Mouse (Mus musculus) midbrain, embryonic 12.5 days (tissue): Measurements from ENCODE around the gene 3830406C13Rik. TPM values are rescaled to one million over a fixed set of nuclear protein-coding genes. Genes with fewer than 3 reads are reported as not detected.
"Not testable (repeated sequence)": the region's sequence is repeated elsewhere in the genome, so short reads cannot be mapped to it uniquely, and the experiment has no call there.

ENCODE experiments used
- ATAC-seq: fragments of 200-750 bp; cut with Nextera tagmentation; 2 replicates; pipeline ENCODE4 v1.8.0; 2017; ENCODE audit warnings: low read depth, moderate TSS enrichment, moderate library complexity; ENCODE audit not compliant: low FRiP score
- H3K27ac ChIP-seq: fragments of 300-500 bp; sonication (generic); replicated peaks from 2 replicates; pipeline ENCODE4 v1.5.1; 2016; ENCODE audit warnings: mild to moderate bottlenecking
- H3K27me3 ChIP-seq: fragments of 300-500 bp; sonication (generic); 2 replicates; pipeline ENCODE4 v1.6.1; 2016; ENCODE audit warnings: mild to moderate bottlenecking
- H3K36me3 ChIP-seq: fragments of 300-500 bp; sonication (generic); 2 replicates; pipeline ENCODE4 v1.6.1; 2016
- H3K4me1 ChIP-seq: fragments of 300-500 bp; sonication (generic); 2 replicates; pipeline ENCODE4 v1.6.1; 2016
- H3K4me2 ChIP-seq: fragments of 300-500 bp; sonication (generic); replicated peaks from 2 replicates; pipeline ENCODE4 v1.6.1; 2016; ENCODE audit warnings: mild to moderate bottlenecking, moderate library complexity
- H3K4me3 ChIP-seq: fragments of 300-500 bp; sonication (generic); 2 replicates; pipeline ENCODE4 v1.5.1; 2016; ENCODE audit warnings: mild to moderate bottlenecking
- H3K9ac ChIP-seq: fragments of 300-500 bp; sonication (generic); replicated peaks from 2 replicates; pipeline ENCODE4 v1.6.1; 2016; ENCODE audit warnings: mild to moderate bottlenecking, moderate library complexity
- H3K9me3 ChIP-seq: fragments of 300-500 bp; sonication (generic); 2 replicates; pipeline ENCODE4 v1.6.1; 2016; ENCODE audit warnings: mild to moderate bottlenecking
- WGBS: fragments of 180-500 bp; shearing (Covaris S2); methylation state at CpG from one replicate; pipeline ENCODE4 v1.1.7; 2016; 5-methylcytosine and 5-hydroxymethylcytosine counted together
- polyA plus RNA-seq: library from polyadenylated mRNA; unstranded; fragments of >200 nt; fragmentation: Nextera tagmentation; extraction: Ambion mirVana; gene quantifications from 2 replicates; pipeline ENCODE4 v1.2.1, GENCODE M21; 2016

3830406C13Rik gene
- 27.9 and 29.7 TPM in 2 replicates for polyA plus RNA-seq

GRCm38 (mm10) chr14:12284141-12284912 lies at the start of gene 3830406C13Rik:
TSS of gene 3830406C13Rik (plus strand) at chr14:12284173.
- WGBS: under 1% methylated on average over 48 of the region's 48 CpGs
- no peaks in the 10 kb centered on the region for H3K36me3 ChIP-seq
- H3K4me1 ChIP-seq: no peaks in the 10 kb centered on the region
- H3K27me3 ChIP-seq: no peaks in the 10 kb centered on the region; the same call in 1 of the 2 replicates
- no peaks in the 10 kb centered on the region for H3K9me3 ChIP-seq
- peak within 1 kb of the TSS; percentile 85 for H3K9ac ChIP-seq
- ATAC-seq: peak; percentile 99
- peak within 1 kb of the TSS; percentile 68 for H3K4me3 ChIP-seq
- peak within 1 kb of the TSS; percentile 83 for H3K4me2 ChIP-seq
- H3K27ac ChIP-seq: peak within 1 kb of the TSS; percentile 79

GRCm38 (mm10) chr14:12243726-12244125 lies 40.2 kb upstream of the 3830406C13Rik start:
- Histone ChIP-seq H3K36me3 (peaks cover 3% of the 10 kb centered on the region; the same call in 1 of the 2 replicates), H3K4me3 (no peak overlapping the region), H3K27me3 (no peaks in the 10 kb centered on the region), H3K4me1 (peaks cover 8% of the 10 kb centered on the region; the same call in 1 of the 2 replicates), H3K27ac (no peak overlapping the region), H3K4me2 (no peak overlapping the region), H3K9ac (no peak overlapping the region), H3K9me3 (no peaks in the 10 kb centered on the region)
- WGBS: 86% methylated on average over 4 of the region's 4 CpGs
- no peak for ATAC-seq

DNA sequence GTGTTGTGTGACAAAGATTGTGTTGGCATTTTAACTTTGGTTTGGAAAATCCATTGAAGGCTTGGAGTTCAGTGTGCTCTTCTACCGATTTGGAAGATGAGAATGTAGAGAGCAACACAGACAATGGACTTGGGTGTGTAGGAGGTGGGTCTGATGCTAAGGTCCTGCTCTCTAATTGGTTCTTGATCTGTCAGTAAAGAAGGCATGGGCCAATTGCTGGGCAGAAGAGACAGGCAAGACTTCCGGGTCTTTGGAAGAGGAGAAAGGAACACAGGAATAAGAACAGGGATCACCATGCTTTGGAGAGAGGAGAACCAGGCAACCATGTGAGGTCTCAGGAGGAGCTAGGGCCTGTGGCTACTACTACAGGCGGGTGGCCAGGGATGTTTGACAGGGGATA lies 7.9 kb upstream of the 3830406C13Rik start:
- Histone ChIP-seq H3K9ac (no peak overlapping the region), H3K9me3 (no peaks in the 10 kb centered on the region), H3K27me3 (0 out of 2 replicates have a peak, but pooled peaks cover 2% of the 10 kb centered on the region), H3K4me3 (no peak overlapping the region), H3K27ac (no peak overlapping the region), H3K4me2 (no peak overlapping the region), H3K4me1 (no peaks in the 10 kb centered on the region), H3K36me3 (no peaks in the 10 kb centered on the region)
- no peak for ATAC-seq
- 74% methylated on average over 3 of the region's 3 CpGs for WGBS

- Histone ChIP-seq H3K4me3 (peak within 1 kb of the TSS; percentile 68), H3K27ac (peak within 1 kb of the TSS; percentile 79), H3K9me3 (no peaks in the 10 kb centered on the region), H3K4me2 (peak within 1 kb of the TSS; percentile 83), H3K9ac (peak within 1 kb of the TSS; percentile 85), H3K27me3 (peaks cover 2% of the 10 kb centered on the region; the same call in 1 of the 2 replicates), H3K36me3 (no peaks in the 10 kb centered on the region), H3K4me1 (no peaks in the 10 kb centered on the region)
- WGBS: 72% methylated on average over 6 of the region's 6 CpGs
- ATAC-seq: peak; percentile 61
Measured at GRCm38 (mm10) chr14:12283641-12284040, 332 bp upstream of the 3830406C13Rik start, which contains the start of gene Gm49355. TSS of gene Gm49355 (plus strand) at chr14:12283976.

GRCm38 (mm10) chr14:12289747-12290146 lies 5.8 kb downstream of the 3830406C13Rik start:
- not testable (repeated sequence) for ATAC-seq, H3K27me3 ChIP-seq, H3K27ac ChIP-seq, H3K4me1 ChIP-seq, H3K4me3 ChIP-seq, H3K36me3 ChIP-seq, H3K9me3 ChIP-seq, H3K9ac ChIP-seq, H3K4me2 ChIP-seq

DNA sequence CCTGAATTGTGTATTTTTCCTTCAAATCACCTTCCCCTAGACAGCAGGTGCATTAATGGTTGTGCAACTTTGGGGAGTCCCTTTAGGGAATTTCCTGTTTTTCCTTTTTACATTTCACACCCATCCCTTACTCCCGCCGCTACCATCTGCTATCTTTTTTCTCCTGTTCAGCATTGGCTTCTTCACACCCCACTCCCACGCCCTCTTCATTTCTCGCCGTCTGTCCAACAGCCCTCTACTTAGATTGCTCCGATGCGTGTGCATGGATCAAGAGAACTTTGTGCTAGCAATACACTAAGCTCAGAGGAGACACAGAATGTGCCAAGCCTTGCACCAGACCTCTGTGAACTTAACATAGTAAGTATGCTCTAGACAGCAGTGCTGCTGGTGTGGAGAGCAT lies 12.4 kb downstream of the 3830406C13Rik start:
- no peak for ATAC-seq
- Histone ChIP-seq H3K4me1 (peaks cover 6% of the 10 kb centered on the region), H3K9ac (no peak overlapping the region), H3K4me3 (no peak overlapping the region), H3K9me3 (no peaks in the 10 kb centered on the region), H3K4me2 (no peak overlapping the region), H3K36me3 (no peaks in the 10 kb centered on the region), H3K27ac (no peak overlapping the region), H3K27me3 (no peaks in the 10 kb centered on the region)
- 94% methylated on average over 7 of the region's 7 CpGs for WGBS

- no peak overlapping the region for H3K9ac ChIP-seq
- H3K9me3 ChIP-seq: no peaks in the 10 kb centered on the region
- no peak overlapping the region for H3K4me3 ChIP-seq
- H3K27ac ChIP-seq: no peak overlapping the region
- H3K4me1 ChIP-seq: peaks cover 6% of the 10 kb centered on the region
- H3K36me3 ChIP-seq: no peaks in the 10 kb centered on the region
- no peaks in the 10 kb centered on the region for H3K27me3 ChIP-seq
- no peak for ATAC-seq
- H3K4me2 ChIP-seq: no peak overlapping the region
Measured at GRCm38 (mm10) chr14:12299171-12299570, 15.2 kb downstream of the 3830406C13Rik start.

DNA sequence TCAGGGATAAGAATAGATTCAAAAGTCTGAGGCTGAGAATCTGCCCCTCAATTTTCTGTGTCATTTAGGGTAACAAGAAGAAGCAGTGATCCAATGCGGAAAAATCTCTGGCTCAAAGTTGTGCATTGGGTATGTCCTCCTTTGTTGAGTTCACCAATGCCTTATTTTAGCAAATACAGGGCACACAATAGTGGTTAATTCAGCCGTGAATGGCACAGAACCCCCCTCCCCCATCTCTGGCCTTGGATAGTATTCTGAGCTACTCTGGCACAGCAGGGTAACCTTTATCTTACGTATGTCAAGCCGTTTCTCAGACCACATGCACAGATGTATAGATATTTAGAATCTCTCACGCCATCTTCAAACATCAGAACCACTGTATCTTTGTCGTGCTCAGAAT lies 15.7 kb downstream of the 3830406C13Rik start:
- Histone ChIP-seq H3K4me2 (no peak overlapping the region), H3K36me3 (no peaks in the 10 kb centered on the region), H3K27ac (no peak overlapping the region), H3K27me3 (no peaks in the 10 kb centered on the region), H3K4me3 (no peak overlapping the region), H3K9ac (no peak overlapping the region), H3K9me3 (no peaks in the 10 kb centered on the region), H3K4me1 (peaks cover 6% of the 10 kb centered on the region)
- WGBS: 43% methylated on average over 6 of the region's 6 CpGs
- peak; percentile 69; the same call in 1 of the 2 replicates for ATAC-seq

DNA sequence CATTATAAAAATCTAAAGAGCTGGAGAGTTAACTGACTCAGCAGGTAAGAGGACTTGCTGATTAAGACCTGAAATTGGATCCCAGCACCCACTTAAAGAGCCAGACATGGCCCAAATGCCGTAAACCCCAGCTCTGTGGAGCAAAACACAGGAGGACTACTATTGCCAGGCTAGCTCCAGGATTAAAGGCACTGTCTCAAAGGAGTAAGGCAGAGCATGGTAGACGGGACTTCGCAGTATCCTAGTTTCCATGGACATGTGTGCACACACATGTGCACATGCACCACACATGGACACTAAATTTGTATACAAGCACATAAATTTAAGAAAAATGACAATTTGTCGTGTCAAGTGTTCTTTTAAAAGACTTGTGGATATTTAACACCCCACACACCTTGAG lies 16.3 kb downstream of the 3830406C13Rik start:
- Histone ChIP-seq H3K4me3 (no peak overlapping the region), H3K4me1 (peaks cover 6% of the 10 kb centered on the region), H3K4me2 (no peak overlapping the region), H3K27ac (no peak overlapping the region), H3K36me3 (no peaks in the 10 kb centered on the region), H3K9me3 (no peaks in the 10 kb centered on the region), H3K27me3 (no peaks in the 10 kb centered on the region), H3K9ac (no peak overlapping the region)
- 67% methylated on average over 4 of the region's 4 CpGs for WGBS
- 0 out of 2 replicates have a peak, but pooled peaks have one; percentile 30 for ATAC-seq

- Histone ChIP-seq H3K4me3 (no peak overlapping the region), H3K27me3 (no peaks in the 10 kb centered on the region), H3K36me3 (no peaks in the 10 kb centered on the region), H3K9ac (no peak overlapping the region), H3K9me3 (no peaks in the 10 kb centered on the region), H3K4me2 (no peak overlapping the region), H3K4me1 (peaks cover 6% of the 10 kb centered on the region), H3K27ac (no peak overlapping the region)
- ATAC-seq: no peak
- WGBS: 69% methylated on average over 3 of the region's 3 CpGs
Measured at GRCm38 (mm10) chr14:12300677-12301076, 16.7 kb downstream of the 3830406C13Rik start.

GRCm38 (mm10) chr14:12303106-12303505 lies 19.1 kb downstream of the 3830406C13Rik start:
- no peaks in the 10 kb centered on the region for H3K36me3 ChIP-seq
- WGBS: 59% methylated on average over 2 of the region's 2 CpGs
- ATAC-seq: no peak
- no peaks in the 10 kb centered on the region for H3K9me3 ChIP-seq
- no peak overlapping the region for H3K27ac ChIP-seq
- H3K9ac ChIP-seq: no peak overlapping the region
- H3K4me1 ChIP-seq: peaks cover 6% of the 10 kb centered on the region
- H3K27me3 ChIP-seq: no peaks in the 10 kb centered on the region
- H3K4me2 ChIP-seq: no peak overlapping the region
- no peak overlapping the region for H3K4me3 ChIP-seq

DNA sequence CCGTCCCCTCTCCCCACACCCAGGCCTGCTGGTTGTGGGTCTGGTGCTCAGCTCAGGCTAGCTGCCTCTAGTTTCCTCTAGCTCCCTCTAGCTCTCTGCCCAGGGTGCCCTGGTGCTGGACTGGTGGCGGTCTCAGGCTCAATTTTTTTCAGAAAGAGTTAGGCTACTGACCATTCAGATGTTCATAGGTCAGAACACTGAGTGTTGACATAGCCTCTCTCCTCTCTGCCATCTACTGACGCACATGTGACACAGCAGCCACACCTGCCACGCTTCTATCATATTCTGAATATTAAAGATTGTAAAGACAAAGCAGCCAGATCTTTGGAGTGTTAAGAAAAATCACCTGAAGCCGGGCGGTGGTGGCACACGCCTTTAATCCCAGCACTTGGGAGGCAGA lies 49.6 kb downstream of the 3830406C13Rik start:
- no peak for ATAC-seq
- Histone ChIP-seq H3K4me3 (no peak overlapping the region), H3K4me2 (no peak overlapping the region), H3K9me3 (no peaks in the 10 kb centered on the region), H3K9ac (no peak overlapping the region), H3K27me3 (peaks cover 81% of the 10 kb centered on the region), H3K36me3 (no peaks in the 10 kb centered on the region), H3K4me1 (peaks cover 5% of the 10 kb centered on the region), H3K27ac (no peak overlapping the region)
- WGBS: 81% methylated on average over 7 of the region's 7 CpGs
